Mouse (Mus musculus): Measurements from ENCODE around the gene Itpr1.

Gene Itpr1

DNA sequence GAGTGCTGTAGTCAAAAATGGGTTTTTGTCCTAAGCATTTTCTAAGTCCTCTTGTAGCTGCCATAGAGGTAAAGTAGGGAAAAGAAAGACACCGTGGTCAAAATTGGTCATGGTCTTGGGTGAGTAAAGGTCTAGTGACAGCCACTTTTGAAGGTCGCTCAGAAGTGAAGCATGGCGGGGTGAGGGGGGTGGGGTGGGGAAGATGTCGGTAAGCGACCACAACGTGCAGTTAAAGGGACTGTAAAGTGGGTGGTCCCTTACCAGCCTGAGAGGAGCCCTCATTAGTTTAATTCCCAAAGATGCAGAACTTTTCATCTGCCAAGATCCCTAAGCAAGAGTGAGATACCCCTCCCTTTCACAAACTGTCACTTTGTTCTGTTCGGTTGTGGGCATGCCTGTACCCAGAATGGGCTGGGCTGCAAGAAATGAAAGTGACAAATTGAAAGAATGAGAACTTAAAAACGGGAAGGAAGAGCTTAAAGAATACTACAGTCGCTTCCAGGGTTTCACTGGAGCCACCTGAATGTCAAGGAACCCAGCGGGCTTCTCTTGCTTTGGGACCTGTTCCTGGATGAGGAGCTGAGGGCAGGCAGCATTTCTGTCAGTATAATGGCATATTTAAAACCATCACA, 1.5 kb downstream of the Itpr1 start:
- DNase-seq (ENCODE audit: low spot score in 2 of 2): no peak

- DNase-seq (ENCODE audit: low spot score in 2 of 2): no peak
Observed at GRCm38 (mm10) chr6:108216091-108216490, 3.2 kb downstream of the Itpr1 start.

- DNase-seq (ENCODE audit: low spot score in 2 of 2): no peak
Observed at GRCm38 (mm10) chr6:108216832-108217231, 3.9 kb downstream of the Itpr1 start.

DNA sequence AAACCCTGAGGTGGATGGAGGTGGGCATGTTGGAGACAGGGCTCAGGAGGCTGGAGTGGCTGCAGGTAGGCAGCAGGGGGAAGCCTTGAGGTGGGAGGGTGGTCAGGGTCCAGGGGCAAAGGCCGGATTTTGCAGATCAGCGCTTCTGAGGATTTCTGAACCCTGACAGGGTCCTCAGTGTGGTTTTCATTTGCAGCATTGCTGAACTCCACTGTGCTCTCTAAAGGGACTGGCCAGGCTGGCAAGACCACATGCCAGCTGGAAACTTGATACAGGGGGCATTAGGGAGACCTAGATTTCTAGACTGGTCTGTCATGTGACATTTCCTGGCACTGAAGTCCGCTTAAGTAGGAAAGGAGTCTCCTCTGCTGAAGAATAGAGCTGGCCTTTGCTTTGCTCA, 5.1 kb downstream of the Itpr1 start:
- no peak for DNase-seq (ENCODE audit: low spot score in 2 of 2)

DNA sequence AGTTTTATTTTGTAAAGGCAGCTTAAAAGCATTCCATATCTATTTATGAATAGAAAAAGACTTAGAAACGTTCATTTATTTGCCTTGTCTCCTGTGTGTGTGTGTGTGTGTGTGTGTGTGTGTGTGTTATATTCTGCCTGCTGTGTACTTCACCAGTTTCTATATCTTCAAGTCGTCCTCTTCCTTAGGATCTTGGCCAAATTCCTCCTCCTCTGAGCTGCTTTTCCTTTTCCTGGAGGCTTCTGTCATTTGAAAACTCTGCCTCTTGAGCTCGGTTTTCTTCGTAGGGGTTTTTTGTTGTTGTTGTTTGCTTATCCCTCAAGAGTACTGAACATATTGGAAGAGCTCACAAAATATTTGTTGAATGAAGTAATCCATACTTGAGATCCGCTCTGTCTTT, 9.5 kb downstream of the Itpr1 start:
- no peak for DNase-seq (ENCODE audit: low spot score in 2 of 2)

GRCm38 (mm10) chr6:108222875-108223274, 10.0 kb downstream of the Itpr1 start:
- DNase-seq (ENCODE audit: low spot score in 2 of 2): no peak

DNA sequence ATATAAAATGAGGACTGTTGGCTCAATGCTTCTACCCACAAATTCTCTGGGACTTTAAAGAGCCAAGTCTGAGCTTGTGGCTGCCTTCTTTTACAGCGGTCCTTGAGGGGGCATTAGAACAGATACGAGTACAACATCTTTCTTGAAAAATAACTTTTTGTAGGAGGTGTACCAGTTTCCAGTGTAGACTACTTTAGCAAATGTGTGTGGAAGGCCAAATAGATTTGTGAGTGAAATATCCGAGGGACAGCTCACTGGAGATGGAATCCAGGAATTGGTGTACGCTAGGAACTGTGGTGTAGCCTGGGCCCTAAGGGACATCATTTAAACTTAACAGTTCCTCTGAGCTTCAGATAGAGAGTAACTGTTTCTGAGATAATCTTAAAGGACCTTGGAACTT, 11.5 kb downstream of the Itpr1 start:
- DNase-seq (ENCODE audit: low spot score in 2 of 2): no peak

GRCm38 (mm10) chr6:108225027-108225426, 12.1 kb downstream of the Itpr1 start:
- no peak for DNase-seq (ENCODE audit: low spot score in 2 of 2)

- no peak for DNase-seq (ENCODE audit: low spot score in 2 of 2)
Observed at GRCm38 (mm10) chr6:108226230-108226629, 13.3 kb downstream of the Itpr1 start.

- no peak for DNase-seq (ENCODE audit: low spot score in 2 of 2)
Observed at GRCm38 (mm10) chr6:108227461-108227860, 14.6 kb downstream of the Itpr1 start.

DNA sequence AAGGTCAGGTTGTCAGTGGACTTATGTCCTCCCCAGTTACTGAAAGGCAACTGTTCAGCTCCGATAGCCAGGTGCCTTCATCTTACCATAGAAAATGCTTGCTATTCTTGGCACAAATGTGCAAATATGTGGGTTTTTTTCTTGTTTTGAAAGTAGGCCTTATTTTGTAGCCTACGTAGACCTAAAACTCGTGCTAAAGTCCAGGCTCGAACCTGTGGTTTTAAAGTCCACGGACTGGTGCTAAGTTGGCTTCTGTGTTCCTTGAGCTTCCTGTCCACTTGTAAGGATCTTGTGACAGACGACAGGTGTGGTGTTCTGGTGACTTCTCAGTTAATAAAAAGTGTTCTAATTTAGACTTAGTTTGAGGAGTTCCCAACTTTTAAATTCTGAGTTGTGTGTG, 15.2 kb downstream of the Itpr1 start:
- DNase-seq (ENCODE audit: low spot score in 2 of 2): no peak

- no peak for DNase-seq (ENCODE audit: low spot score in 2 of 2)
Observed at GRCm38 (mm10) chr6:108228601-108229000, 15.7 kb downstream of the Itpr1 start.

DNA sequence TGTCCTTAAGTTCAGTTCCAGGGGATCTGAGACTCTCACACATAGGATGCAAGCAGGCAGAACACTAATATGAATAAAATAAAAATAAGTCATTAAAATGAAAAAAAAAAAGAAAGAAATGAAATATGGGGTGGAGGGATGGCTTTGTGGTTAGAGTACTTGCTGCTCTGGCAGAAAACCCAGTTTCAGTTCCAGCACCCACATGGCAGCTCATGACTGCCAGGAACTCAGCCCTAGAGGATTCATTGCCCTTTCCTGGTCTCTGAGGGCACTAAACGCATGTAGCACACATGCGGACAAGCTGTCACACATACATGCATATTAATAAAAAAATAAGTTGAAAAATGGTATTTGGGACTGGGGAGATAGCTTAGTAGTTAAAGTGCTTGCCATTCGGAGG, 17.7 kb downstream of the Itpr1 start:
- DNase-seq (ENCODE audit: low spot score in 2 of 2): no peak

DNA sequence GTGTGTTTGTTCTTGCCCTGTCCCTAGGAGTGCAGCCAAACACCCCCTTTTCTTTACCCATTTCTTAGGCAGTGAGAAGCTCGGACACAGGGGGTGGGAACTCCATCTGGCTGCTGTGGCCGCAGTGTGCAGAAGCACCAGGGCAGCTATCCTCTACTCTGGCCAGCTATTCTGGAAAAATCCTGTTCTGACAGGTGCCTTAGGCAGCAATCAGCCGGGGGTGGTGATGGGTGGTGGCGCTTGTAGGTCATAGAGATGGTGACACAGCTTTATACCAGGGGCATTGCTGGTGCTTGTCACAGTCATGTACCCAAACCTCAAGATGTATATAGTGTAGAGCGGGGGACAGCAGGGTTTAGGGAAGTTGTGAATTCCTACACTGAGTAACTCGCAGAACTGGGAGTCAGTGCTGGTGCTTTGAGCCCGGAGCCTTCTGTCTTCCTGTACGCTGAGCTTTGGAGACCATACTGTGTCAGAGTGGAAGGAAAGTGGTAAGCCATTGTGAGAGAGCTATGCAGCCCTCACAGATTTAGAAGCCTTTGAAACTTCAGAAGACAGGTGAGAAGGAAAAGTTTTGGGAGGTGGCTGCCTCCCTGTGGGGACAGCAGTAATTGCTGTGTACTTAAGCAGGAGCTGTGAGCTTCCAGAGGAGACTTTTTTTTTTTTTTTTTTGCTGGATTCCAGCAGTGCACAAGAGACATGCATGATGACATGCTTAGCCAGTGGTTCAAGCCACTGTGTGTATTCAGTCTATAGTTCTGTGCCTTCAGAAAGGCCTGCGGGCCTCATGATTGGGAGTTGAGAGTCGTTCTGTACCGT, 19.2 kb downstream of the Itpr1 start:
- no peak for DNase-seq (ENCODE audit: low spot score in 2 of 2)

GRCm38 (mm10) chr6:108233070-108233469, 20.2 kb downstream of the Itpr1 start:
- no peak for DNase-seq (ENCODE audit: low spot score in 2 of 2)

DNA sequence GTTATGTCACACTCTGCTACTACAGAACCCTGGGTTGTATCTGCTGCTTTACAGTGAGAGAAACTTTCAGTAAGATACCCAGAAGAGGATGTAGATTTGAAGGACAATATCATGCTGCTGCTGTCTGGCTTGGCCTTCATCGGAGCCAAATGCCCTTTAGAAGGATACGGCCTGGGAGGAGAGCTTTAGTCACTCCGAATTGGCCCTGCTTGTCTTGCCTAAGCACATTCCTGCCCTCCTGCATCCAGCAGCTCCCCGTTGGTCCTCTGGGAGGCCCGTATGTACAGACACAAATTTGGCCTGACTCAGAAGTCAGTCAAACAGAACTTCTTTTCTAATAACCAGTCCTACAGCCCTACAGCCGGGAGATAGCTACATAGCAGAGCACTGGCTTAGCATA, 21.6 kb downstream of the Itpr1 start:
- no peak for DNase-seq (ENCODE audit: low spot score in 2 of 2)

DNA sequence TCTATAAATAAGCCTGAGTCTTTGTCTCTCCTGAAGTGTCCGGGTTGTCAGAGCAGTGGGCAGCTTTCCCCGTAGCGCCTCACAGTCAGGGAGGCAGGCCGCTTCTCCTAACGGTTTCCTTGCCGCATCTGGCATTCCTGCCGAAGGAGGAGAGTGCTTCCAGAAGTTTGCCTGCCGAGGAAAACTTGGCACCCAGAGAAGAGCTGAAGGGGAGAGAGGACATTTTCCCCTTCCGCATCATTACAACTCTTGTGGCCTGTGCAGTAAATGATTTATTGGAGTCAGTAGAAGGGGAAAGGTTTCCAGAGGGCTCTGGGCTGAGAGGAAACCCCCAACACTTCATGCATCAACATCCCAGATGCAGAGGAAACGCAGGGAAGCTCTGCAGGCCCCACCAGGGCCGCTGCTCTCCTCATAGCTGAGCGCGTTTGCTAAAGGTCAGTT, 22.8 kb downstream of the Itpr1 start:
- no peak for DNase-seq (ENCODE audit: low spot score in 2 of 2)

DNA sequence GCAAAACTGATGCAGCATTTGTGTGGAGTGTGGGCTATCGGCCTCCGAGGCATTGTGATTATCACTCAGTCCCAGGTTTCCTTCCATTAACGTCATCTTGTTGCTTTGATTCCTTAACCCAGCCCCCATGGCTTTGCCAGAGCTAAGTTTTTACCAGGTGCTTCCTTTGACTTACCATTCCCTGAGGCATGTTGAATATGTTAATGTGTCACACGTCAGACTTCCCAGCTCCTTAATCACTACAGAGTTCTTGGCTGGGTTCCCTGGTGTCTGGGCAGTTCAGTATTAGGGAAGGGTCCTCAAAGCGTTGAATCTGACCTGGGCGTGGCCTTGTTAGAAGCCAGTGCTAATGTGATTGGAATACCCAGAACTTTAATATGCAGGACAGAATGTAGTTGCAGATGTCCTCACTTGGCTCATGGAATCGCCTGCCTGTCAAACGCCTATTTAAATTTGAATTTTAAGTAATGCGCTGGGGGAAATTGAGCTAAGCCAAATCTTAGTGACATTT, 23.6 kb downstream of the Itpr1 start:
- DNase-seq (ENCODE audit: low spot score in 2 of 2): no peak

DNA sequence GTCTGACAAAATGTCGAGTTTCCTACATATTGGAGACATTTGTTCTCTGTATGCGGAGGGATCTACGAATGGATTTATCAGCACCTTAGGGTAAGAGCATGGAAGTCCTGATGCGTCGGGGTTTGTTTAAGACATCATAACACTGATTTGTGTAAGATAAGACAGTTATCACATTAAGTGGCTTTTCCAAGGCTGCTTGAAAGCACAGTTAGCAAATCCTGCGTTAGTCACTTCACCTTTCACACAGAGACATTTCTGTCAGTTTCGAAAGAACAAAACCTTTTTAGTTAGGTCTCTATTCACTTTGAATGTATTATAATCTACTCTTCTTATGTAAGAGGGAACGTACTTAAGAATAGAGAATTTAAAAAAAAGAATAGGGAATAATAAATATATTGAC, 24.1 kb downstream of the Itpr1 start:
- no peak for DNase-seq (ENCODE audit: low spot score in 2 of 2)

- no peak for DNase-seq (ENCODE audit: low spot score in 2 of 2)
Observed at GRCm38 (mm10) chr6:108237585-108237984, 24.7 kb downstream of the Itpr1 start.

DNA sequence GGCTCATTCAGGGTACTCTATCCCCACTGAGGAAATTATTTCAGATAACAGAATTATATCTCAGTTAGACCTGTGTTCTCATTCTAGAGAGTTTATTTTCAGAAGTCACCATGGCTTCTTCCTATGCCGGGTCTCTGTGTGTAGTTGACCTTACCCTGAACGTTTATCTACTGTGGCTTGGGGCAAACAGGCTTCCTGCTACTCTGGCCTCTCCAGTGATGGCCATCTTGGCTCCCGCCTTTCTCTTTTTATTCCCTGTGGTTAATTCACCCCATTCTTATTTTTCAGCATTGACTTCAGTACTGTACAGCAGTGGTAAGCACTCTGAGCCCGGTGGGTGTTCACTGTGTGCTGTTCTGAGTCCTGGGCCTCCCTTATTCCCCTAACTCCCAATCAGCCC, 25.1 kb downstream of the Itpr1 start:
- DNase-seq (ENCODE audit: low spot score in 2 of 2): no peak

DNA sequence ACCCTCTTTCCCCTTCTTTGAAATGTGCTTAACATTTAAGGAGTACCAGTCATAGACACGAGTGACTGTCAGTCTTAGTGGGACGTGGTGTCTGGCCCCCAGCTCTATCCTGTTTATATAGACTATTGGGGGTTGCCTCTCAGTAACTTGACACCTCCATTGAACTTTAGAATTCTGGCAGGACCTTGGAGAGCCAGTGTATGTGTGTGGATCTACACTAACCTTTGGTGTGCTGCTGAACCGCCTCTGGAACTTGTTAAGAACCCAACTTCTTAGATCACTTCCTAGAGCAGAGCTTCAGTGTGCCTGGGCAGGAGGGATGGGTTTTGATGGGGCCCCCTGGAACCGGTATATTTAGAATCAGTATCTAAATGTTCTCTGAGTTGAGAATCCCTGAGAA, 26.2 kb downstream of the Itpr1 start:
- DNase-seq (ENCODE audit: low spot score in 2 of 2): no peak

DNA sequence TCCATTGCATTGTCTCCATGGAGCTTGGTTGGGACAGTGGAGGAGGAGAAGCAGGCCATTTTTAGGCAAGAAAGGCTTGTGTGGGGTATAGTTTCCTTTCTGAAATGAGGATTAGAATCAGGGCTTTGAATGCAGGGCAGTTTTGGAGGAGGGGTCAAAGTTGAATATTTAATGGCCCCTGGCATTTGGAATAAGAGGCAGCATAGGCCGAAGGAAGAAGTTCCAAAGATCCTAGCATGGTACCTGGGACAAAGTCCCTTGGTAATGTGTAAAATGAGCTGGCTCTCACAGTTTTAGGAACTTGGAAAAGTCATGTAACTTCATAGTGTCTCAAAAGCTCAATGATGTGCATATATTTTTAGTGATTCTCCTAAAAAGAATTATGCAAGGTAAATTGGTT, 27.1 kb downstream of the Itpr1 start:
- no peak for DNase-seq (ENCODE audit: low spot score in 2 of 2)
